ENCODE assay signal across 12 mouse cellular contexts in the genomic region with DNA sequence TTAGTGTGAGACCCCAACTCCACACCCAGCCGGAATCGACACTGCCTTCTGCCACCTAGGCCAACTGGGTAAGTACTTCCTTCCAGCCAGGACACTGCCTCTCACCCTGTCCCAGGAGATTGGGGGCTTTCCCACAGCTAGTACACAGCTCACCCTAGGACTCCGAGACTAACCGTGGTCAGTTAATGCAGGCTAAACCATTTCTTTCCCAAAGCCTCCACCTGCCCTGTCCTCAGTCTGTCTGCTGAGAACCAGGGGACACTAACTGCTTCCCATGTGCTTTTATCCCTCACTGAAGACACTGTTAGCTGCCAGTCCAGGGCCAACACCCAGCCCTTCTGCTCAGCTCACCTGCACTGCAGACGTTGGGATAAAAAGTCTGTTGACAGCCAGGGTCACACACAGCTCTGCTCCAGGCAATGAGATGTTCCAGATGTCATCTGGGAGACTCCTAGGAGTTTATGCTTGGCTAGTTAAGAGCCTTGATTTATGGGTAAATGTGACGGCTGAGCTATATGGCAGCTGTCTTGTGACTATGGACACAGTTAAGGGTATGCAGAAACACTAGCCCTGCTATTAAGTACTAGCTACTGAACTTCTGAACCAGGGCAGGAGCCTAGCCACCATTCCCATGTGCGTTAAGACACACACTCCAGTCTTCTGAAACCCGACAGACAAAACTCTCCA. TPM values are rescaled to one million over a fixed set of nuclear protein-coding genes. Genes with fewer than 3 reads are reported as not detected.
DNase-seq lines count a peak whose midpoint lies in the region; ATAC-seq and TF ChIP-seq lines count a peak whose summit lies in the region.
"Had no signal": no experiment of that assay in that cellular context is flagged by ENCODE, and none has a peak within 500 bp of the region (broad histone marks: within the 10 kb centered on the region; RNA-seq: fewer than 3 reads in every experiment).

No protein-coding gene starts in this region.

- peak overlapping the region; percentile 64 for H3K27ac ChIP-seq in kidney, embryonic 15.5 days
- peak overlapping the region; percentile 92 for H3K27ac ChIP-seq in forebrain, embryonic 15.5 days (replicated peaks)
- H3K27ac ChIP-seq in midbrain, embryonic 14.5 days (replicated peaks; ENCODE audit: low read depth, low read length) = peak overlapping the region; percentile 63
- H3K27ac ChIP-seq in lung, postnatal 0 days (ENCODE audit: low read length) = no peak overlapping the region
- H3K27ac ChIP-seq: gastrocnemius, adult 2 months had no signal

- ATAC-seq in kidney, embryonic 15.5 days (replicated peaks; ENCODE audit: low FRiP score) = peak; percentile 41
- ATAC-seq in forebrain, embryonic 15.5 days (replicated peaks) = no peak
- no peak for ATAC-seq in midbrain, embryonic 14.5 days (ENCODE audit: low FRiP score, low TSS enrichment)
- no peak for ATAC-seq in lung, postnatal 0 days
- ATAC-seq: intestine, postnatal 0 days had no signal

- H3K27me3 ChIP-seq in kidney, embryonic 15.5 days = no peaks in the 10 kb centered on the region
- no peaks in the 10 kb centered on the region for H3K27me3 ChIP-seq in forebrain, embryonic 15.5 days
- H3K27me3 ChIP-seq in midbrain, embryonic 14.5 days (ENCODE audit: control insufficient read depth, insufficient read depth, low read length) = no peaks in the 10 kb centered on the region
- no peaks in the 10 kb centered on the region for H3K27me3 ChIP-seq in lung, postnatal 0 days (replicated peaks; ENCODE audit: insufficient read depth, low read length)

- peak; percentile 31 for DNase-seq in embryo, embryonic 10.5 days (ENCODE audit: low spot score)
- DNase-seq in embryo, embryonic 11 days = no peak
- DNase-seq in kidney, postnatal 10 days = no peak
- DNase-seq in midbrain, embryonic 14.5 days = no peak
- no peak for DNase-seq in lung, postnatal 0 days (ENCODE audit: low spot score)
- no peak for DNase-seq in adrenal gland, postnatal 10 days
- DNase-seq: gastrocnemius, adult 2 months; spleen, adult 18-20 months had no signal

- no peak overlapping the region for H3K9ac ChIP-seq in kidney, embryonic 15.5 days
- no peak overlapping the region for H3K9ac ChIP-seq in forebrain, embryonic 15.5 days (replicated peaks)
- H3K9ac ChIP-seq in midbrain, embryonic 14.5 days (replicated peaks; ENCODE audit: low read length) = no peak overlapping the region
- no peak overlapping the region for H3K9ac ChIP-seq in lung, postnatal 0 days (replicated peaks; ENCODE audit: low read depth)

- WGBS in kidney, embryonic 15.5 days = 46% methylated on average over 8 of the region's 8 CpGs
- 60% methylated on average over 8 of the region's 8 CpGs for WGBS in forebrain, embryonic 15.5 days
- WGBS in midbrain, embryonic 14.5 days = 78% methylated on average over 8 of the region's 8 CpGs
- 64% methylated on average over 8 of the region's 8 CpGs for WGBS in lung, postnatal 0 days

- H3K36me3 ChIP-seq in kidney, embryonic 15.5 days = peaks cover 6% of the 10 kb centered on the region; the same call in 1 of the 2 replicates
- no peaks in the 10 kb centered on the region for H3K36me3 ChIP-seq in forebrain, embryonic 15.5 days
- H3K36me3 ChIP-seq in midbrain, embryonic 14.5 days (ENCODE audit: control insufficient read depth, insufficient read depth, low read length) = no peaks in the 10 kb centered on the region
- H3K36me3 ChIP-seq in lung, postnatal 0 days (ENCODE audit: insufficient read depth, low read length) = no peaks in the 10 kb centered on the region

- H3K9me3 ChIP-seq in kidney, embryonic 15.5 days (replicated peaks) = no peaks in the 10 kb centered on the region
- H3K9me3 ChIP-seq in forebrain, embryonic 15.5 days = no peaks in the 10 kb centered on the region
- H3K9me3 ChIP-seq in midbrain, embryonic 14.5 days (ENCODE audit: control insufficient read depth, low read length) = no peaks in the 10 kb centered on the region
- no peaks in the 10 kb centered on the region for H3K9me3 ChIP-seq in lung, postnatal 0 days (ENCODE audit: low read length)
- H3K9me3 ChIP-seq: G1E had no signal

- TF ChIP-seq EP300 in lung, postnatal 0 days (IDR thresholded peaks at IDR 0.05) = no peak

- H3K4me3 ChIP-seq in kidney, embryonic 15.5 days (replicated peaks) = no peak overlapping the region
- H3K4me3 ChIP-seq in forebrain, embryonic 15.5 days = no peak overlapping the region
- no peak overlapping the region for H3K4me3 ChIP-seq in midbrain, embryonic 14.5 days (replicated peaks; ENCODE audit: low read depth, low read length)
- H3K4me3 ChIP-seq in lung, postnatal 0 days (ENCODE audit: low read depth, low read length) = no peak overlapping the region
- H3K4me3 ChIP-seq: gastrocnemius, adult 2 months had no signal

- peaks cover 72% of the 10 kb centered on the region for H3K4me1 ChIP-seq in kidney, embryonic 15.5 days
- H3K4me1 ChIP-seq in forebrain, embryonic 15.5 days = peaks cover 77% of the 10 kb centered on the region
- peaks cover 60% of the 10 kb centered on the region for H3K4me1 ChIP-seq in midbrain, embryonic 14.5 days (ENCODE audit: control insufficient read depth, insufficient read depth, low read length)
- H3K4me1 ChIP-seq in lung, postnatal 0 days (ENCODE audit: insufficient read depth, low read depth, low read length) = peaks cover 7% of the 10 kb centered on the region; the same call in 1 of the 2 replicates

- TF ChIP-seq CTCF in lung, postnatal 0 days (IDR thresholded peaks at IDR 0.05) = no peak

- no peak overlapping the region for H3K4me2 ChIP-seq in kidney, embryonic 15.5 days
- H3K4me2 ChIP-seq in forebrain, embryonic 15.5 days (replicated peaks) = 0 out of 2 replicates have a peak overlapping the region, but pooled peaks have one; percentile 19
- H3K4me2 ChIP-seq in midbrain, embryonic 14.5 days (ENCODE audit: low read length) = no peak overlapping the region
- no peak overlapping the region for H3K4me2 ChIP-seq in lung, postnatal 0 days (replicated peaks; ENCODE audit: low read depth, low read length)

RNA-seq across cellular contexts. Expression of a gene that starts 5.0 kb away (rescaled TPM):
- polyA plus RNA-seq in kidney, embryonic 15.5 days (2015; fragmentation: Nextera tagmentation; extraction: Ambion mirVana) = 14.2 and 15.5 TPM in 2 replicates
- polyA plus RNA-seq in forebrain, embryonic 15.5 days (2015; fragmentation: Nextera tagmentation; extraction: Ambion mirVana) = 12.4 and 12.9 TPM in 2 replicates
- polyA plus RNA-seq in midbrain, embryonic 14.5 days (2014; fragmentation: Nextera tagmentation; extraction: Ambion mirVana) = 11.3 and 11.4 TPM in 2 replicates
- polyA plus RNA-seq in lung, postnatal 0 days (2015; fragmentation: Nextera tagmentation; extraction: Ambion mirVana) = 4.1 and 4.9 TPM in 2 replicates
- total RNA-seq in adrenal gland, postnatal 10 days (2021) = 10 to 100 TPM; 12.7 to 17.2 TPM

RNA-seq across cellular contexts. Expression of a gene that starts 51.5 kb away (rescaled TPM):
- polyA plus RNA-seq in kidney, embryonic 15.5 days (2015; fragmentation: Nextera tagmentation; extraction: Ambion mirVana) = 122 and 126 TPM in 2 replicates
- 144 and 155 TPM in 2 replicates for polyA plus RNA-seq in forebrain, embryonic 15.5 days (2015; fragmentation: Nextera tagmentation; extraction: Ambion mirVana)
- 103 and 136 TPM in 2 replicates for polyA plus RNA-seq in midbrain, embryonic 14.5 days (2014; fragmentation: Nextera tagmentation; extraction: Ambion mirVana)
- polyA plus RNA-seq in lung, postnatal 0 days (2015; fragmentation: Nextera tagmentation; extraction: Ambion mirVana) = 79.6 and 82.3 TPM in 2 replicates
- total RNA-seq in adrenal gland, postnatal 10 days (2021) = 10 to 100 TPM; 52.4 to 99.0 TPM
